Mouse (Mus musculus) c-Kit-positive CD71-positive TER-119-negative erythroid progenitor cells, embryonic 14.5 days (primary cell): ENCODE data around the gene Gcc2.
"Not testable (repeated sequence)": the region's sequence is repeated elsewhere in the genome, so short reads cannot be mapped to it uniquely, and the experiment has no call there.

Experiments
- DNase-seq: peaks from one replicate; pipeline ENCODE4 v3.0.0-alpha.2; 2013; ENCODE audit warnings: low read depth

Gcc2 gene

DNA sequence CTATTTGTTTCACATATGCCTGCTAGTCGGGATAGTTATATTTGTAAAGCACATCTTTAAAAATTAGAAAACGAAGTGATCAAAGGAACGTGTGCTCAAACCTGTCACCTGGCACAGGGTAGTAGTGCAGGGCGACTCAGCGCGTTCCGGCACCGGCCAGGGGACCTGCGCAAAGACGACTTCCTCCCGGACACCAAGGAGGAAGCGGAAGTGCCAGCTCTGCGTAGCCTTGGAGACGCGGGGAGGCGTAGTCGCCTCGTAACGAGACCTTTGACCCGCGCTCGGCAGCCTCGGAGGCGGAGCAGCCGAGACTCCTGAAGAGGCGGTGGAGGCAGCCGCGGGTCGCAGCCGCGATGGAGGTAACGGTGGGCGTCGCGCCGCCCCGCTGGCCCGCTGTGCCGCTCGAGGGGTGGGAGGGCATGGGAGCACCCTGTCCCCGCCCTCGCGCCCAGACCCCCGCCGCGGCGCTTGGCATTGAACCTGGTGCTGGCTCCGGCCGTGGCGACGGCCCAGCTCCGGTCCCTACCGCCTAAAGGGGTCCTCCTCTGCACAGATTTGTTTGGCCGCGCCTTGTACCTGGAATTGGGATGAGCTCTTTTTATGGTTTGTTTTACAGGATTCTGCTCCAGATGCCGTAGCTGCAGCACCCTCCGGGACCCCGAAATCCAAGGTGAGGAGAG lies at the start of gene Gcc2:
TSS of gene Gcc2 (plus strand) at position 285 of the 680 bp plus-strand sequence.
- DNase-seq: peak; percentile 92

DNA sequence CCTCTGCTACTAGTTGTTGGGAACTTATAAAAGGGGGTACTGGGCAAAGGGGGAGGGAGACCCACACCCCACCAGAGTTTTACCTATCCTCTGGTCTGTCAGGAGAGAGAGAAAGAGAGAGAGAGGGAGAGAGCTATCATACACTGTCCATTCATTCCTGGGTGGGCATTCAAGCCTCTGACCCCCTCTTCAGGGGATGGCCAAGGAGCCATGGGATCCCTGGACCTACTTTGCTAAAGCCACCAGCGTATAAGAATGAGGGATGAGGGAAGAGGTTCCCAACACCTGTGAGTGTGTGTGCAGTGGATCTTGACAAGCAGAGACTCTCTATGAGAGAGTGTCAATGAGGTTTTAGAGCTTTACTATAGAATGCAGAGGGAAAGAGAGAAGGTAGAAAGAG lies 49.3 kb upstream of the Gcc2 start:
- no peak for DNase-seq

DNA sequence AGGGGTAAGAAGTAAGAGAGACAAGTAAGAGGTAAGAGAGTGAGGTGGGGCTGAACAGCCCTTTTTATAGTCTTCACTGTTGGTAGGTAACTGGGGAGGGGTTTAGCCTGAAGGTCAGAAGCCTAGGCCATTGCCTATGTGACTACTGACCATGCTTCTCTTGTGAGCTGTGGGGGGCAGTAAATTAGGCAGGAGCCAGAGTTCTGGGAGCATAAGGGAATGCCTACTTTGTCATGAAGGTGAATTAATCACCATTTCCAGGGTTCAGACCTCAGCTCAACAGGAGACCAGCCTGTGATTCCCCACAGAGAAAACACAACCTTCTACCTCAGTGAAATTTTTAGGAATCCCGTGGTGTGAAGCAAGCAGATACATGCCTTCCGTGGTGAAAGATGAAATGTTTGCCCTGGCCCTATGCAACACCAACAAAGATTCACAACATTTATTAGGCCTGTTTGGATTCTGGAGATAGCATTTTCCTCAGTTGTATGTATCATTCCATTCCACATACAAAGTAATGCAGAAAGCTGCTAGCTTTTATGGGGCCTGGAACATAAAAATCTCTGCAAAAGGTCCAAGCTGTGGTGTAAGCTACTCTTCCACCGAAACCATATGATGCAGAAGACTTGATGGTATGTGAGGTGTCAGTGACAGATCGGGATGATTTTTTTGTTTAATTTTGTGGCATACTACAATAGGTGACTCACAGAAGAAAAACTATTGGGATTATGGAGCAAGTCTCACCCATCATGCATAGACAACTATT lies 48.5 kb upstream of the Gcc2 start:
- no peak for DNase-seq

DNA sequence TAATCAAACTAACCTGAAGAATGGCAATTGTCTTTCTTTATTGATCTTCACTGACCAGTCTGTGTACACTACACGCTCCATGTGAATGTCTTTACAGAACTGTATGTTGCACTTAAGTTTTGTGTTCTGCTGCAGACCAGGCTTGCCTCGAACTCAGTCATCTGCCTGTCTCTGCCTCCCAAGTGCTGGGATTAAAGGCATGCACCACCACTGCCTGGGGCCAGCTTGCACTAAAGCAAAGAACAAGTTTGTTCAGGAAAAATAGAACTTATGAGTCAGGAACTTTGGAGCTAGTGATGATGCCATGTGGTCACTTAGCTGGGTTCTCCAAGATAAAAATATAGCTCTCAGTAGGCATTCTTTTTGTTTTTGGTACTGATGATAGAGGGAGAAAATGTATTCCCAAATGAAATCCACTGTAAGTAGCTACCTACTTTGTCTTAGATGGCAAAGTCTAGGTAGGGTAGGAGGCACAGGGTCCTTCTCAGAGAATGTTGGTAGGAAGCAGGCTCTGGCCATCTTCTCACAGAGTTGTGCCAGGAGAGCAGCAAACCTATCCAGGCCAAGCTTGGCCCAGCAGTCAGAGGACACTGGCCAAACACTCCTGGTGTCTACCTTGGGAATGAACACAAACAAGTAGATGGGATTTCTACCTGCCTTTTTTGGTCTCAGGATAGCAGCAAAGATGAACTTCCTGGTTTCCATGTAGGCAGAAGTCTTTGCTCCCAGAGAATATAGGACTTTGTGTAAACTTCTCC lies 45.4 kb upstream of the Gcc2 start:
- no peak for DNase-seq

DNA sequence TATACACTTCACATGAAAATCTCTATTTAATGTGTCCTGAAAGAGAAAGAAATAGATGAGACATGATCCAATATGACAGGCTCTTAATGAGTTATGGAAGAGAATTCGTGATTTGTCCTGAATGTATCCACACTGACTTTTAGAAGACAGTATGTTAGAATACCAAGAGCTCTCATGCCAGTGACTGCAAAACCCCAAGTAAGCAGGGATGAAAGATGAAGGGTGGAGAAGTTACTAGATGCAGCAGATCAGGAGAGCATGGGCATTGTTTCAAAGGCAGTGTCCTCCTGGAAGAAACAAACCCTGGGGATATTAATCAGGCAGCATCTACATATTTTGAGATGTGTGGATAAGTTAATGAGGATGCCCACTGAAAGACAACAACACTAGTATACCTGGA lies 44.8 kb upstream of the Gcc2 start:
- DNase-seq: no peak

DNA sequence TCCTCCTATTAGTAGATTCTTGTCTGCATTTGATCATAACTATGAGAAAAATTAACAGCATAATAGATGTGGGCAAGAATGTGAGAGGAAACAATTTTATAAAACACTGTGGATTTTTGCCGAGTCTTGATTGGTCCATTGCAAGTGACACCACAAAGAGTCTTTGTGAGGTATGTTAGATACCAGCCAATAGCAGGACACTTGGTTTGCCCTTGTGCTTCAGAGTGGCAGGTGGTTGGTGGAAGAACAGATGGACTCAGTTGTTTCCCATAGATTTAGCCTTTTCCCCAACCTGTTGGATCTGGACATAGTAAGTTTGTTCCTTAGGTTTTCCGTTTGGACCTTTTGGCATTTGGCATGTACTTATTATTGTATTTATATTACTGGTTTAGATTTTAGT lies 44.1 kb upstream of the Gcc2 start:
- DNase-seq: no peak

DNA sequence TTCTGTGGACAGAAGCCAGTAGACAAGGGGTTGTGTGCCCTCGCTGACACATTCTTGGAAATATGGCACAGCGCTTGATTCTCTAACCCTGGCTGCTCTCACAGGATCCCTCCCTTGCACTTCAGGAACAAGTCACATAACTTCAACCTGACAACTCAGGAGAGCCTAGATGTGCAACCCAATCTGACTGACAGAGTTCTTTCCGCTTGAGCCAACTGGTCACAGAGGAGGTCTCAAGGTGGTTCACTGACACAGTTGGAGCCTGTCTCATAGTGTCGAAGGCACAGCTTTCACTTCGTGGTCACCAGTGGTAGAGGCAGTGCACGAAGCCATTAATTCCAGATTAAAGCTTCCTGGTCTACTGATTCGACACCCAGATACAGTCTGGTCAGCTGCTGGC lies 43.1 kb upstream of the Gcc2 start:
- DNase-seq: no peak

DNA sequence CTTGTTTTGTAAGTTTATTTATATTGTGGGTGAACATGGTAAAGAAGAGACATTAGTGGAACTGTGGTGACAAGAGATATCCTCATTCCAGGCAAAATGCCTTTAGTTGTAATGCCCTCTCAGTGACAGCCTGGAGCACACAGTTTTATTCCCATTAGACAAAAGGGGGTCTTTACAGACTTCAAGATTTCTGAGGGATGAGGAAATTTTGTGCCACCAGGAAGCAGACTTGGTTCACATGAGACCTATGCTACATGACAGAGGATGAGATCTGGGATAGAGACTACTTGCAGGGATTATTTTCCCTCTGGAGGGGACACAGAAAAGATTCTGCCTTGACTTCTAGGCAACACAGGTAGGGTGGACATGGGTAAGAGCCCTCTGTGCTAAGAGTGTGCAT lies 40.8 kb upstream of the Gcc2 start:
- DNase-seq: no peak

DNA sequence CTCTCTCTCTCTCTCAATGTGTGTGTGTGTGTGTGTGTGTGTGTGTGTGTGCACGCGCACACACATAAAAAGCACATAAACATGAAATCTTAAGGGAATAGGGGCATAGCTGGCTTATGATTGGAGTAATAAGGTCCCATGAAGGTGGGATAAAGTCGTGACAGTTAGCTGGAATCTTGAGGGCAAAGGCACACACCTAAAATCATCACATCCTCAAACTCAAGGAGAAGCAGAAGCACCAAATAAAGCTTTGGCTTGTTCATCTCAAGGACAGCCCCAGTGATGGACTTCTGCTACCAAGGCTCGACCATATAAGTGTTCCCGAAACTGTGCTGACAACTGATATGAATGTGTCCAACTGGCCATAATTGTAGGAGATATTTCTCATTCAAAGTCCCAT lies 40.4 kb upstream of the Gcc2 start:
- no peak for DNase-seq

DNA sequence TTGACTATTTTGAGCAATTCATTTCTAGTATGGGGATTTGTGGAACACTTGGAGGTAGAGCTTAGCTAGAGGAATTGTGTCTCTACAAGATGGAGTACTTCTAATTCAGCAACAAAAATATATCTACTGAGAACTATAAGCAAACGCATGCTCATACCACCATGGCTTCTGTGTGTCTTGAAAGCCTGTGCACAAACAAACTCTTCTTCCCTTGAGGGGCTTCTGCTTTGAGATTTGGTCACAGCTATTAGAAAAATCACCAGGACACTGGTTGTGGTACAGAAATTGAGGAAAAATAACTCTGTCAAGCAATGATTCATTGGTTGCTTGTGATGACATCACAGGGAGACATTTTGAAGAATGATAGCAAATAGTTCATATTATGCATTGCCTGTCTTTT lies 39.9 kb upstream of the Gcc2 start:
- no peak for DNase-seq

DNA sequence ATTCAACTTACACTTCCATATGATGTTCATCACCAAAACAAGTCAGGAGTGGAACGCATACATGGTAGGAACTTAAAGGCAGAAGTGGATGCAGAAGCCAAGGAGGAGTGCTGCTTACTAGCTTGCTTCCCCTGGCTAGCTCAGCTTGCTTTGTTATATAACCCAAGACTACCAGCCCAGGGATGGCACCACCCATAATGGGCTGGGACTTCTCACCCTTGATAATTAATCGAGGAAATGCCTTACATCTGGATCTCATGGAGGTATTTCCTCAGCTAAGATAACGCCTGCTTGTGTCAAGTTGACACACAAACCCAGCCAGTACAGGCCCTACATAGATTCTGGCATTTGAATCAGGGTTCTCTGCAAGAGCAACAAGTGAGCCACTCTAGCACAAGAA lies 37.9 kb upstream of the Gcc2 start:
- no peak for DNase-seq

DNA sequence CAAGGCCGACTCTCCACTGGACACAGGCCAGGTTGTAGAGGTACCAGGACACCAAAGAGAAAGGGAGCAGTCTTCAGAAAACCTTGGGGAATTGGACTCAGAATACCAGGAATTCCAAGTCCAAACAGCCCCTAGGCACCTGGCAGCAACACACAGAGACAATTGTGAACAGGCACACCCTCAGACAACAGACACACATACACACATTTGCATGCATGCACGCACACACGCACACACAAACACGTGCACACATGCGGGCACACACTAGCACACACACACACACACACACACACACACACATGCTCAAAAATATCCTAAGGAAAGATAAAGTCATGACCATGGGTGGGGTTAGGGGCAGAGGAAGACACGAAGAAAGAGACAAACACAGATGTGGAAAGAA lies 34.6 kb upstream of the Gcc2 start:
- DNase-seq: no peak

DNA sequence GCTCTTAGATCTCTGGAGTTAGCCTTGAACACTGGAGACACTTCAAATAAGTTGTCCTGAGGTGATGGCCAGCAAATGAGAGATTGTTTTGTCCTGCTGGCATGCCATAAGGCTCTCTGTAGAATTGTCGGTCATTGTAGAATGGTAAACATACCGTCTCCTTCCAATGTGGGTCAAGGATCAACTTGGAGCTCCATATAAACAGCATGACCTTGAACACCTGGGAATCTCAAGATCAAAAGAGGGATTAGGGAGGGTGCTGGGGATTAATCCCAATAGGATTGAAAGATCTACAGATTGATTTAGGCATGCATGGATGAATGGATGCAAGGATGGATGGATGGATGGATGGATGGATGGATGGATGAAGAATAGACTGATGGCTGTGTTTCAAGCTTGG lies 33.7 kb upstream of the Gcc2 start:
- DNase-seq: not testable (repeated sequence)

DNA sequence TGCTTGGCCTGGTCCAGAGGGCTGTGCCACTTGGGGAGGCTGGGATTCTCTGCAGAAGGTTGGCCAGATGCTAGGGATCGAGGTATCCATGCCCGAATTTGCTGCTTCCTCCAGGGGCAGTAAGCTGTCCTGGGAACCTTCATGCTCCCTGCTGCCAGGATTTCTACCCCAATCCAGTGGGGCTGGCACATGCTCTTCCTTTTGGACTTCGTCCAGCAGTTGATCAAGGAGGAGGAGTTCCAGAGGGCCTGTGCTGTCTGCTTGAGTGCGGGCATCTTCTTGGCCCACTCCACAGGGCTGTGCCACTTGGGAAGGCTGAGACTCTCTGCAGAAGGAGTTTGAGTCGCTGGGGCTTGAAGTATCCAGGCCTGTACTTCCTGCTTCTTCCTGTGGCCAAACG lies 32.1 kb upstream of the Gcc2 start:
- not testable (repeated sequence) for DNase-seq

DNA sequence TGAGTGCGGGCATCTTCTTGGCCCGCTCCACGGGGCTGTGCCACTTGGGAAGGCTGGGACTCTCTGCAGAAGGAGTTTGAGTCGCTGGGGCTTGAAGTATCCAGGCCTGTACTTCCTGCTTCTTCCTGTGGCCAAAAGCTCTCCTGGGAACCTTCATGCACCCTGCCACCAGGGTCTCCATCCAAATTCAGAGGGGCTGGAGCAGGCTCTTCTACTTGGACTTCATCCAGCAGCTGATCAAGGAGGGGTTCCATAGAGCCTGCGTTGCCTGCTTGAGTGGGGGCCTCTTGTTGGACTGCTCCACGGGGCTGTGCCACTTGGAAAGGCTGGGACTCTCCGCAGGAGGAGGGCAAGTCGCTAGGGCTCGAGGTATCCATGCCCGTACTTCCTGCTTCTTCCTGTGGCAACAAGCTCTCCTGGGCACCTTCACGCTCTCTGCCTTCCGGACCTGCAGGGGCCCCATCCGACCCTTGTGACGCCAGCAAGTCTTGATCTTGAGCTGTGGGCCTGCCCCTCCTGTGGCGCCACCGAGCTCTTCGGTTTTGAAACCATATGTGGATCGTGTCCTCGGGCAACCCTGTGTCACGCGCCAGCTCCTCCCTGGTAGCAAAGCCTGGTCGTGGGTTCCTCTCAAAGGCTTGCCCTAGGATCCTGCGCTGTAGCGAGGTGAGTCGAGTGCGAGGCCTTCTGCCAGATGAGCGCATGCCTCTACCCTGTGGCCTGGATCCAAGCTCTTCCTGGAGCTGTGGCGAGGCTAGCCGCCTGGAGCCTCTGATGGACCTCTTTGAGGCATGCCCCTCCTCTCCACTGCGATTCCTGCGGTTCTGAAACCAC lies 31.1 kb upstream of the Gcc2 start:
- not testable (repeated sequence) for DNase-seq

DNA sequence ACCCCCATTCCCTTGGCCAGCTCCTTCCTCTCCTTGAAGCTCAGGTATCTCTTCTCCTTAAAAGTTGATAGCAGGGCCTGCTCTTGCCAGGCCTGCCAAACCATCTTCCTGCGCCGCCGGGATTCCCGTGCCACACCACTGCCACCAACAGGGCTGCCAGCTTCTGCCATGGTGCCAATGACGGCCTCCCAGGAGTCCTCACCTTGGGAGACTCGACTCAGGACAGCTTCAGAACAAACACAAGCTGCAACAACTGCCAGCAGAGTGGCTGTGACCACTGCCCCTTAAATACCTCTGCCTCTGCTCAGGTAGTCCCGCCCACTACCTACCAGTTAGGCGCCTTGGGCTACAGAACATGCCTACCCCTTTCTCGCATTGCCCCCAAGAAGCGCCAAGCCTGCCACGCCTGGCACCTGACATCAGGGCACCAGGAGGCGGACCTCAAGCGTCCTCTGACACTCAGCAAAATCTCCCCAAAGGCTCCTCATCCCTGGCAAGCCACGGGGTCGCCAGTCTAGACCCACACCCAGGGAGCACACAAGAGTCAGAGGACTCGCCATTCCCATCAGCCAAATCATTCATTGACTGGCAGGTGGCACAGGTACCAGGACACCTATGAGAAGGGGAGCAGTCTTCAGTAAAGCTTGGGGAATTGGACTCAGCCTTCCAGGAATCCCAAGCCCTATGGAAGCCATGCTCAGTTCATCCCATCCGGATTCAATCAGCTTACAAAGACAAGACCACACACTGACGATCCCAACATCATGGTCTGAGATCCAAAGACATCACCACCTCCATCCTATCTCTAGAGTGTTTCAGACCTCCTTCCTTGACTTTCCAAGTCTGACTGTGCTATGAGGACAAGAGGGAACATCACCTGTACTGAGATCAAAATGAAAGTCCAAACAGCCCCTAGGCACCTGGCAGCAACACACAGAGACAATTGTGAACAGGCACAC lies 30.2 kb upstream of the Gcc2 start, which contains the start of gene AW822073:
TSS of gene AW822073 (minus strand) at position 104 of the 959 bp plus-strand sequence.
- DNase-seq: not testable (repeated sequence)

DNA sequence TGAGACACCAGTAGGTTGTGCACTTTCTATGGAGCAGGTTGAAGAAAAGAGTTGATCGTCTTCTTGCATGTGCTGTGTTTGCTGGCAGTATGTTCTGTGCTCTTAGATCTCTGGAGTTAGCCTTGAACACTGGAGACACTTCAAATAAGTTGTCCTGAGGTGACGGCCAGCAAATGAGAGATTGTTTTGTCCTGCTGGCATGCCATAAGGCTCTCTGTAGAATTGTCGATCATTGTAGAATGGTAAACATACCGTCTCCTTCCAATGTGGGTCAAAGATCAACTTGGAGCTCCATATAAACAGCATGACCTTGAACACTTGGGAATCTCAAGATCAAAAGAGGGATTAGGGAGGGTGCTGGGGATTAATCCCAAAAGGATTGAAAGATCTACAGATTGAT lies 28.9 kb upstream of the Gcc2 start:
- not testable (repeated sequence) for DNase-seq

DNA sequence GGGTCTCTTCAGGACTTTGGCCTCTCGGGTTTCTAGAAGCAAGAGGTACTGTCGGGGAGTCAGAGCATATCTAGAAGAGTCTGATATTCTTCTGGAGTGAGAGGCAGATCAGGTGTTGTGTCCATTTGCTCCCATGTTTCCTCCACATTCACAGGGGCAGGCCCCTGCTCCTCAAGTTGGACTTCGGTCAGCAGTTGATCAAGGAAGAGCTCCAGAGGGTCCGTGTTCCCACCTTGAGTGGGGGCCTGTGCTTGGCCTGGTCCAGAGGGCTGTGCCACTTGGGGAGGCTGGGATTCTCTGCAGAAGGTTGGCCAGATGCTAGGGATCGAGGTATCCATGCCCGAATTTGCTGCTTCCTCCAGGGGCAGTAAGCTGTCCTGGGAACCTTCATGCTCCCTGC lies 27.5 kb upstream of the Gcc2 start:
- not testable (repeated sequence) for DNase-seq

DNA sequence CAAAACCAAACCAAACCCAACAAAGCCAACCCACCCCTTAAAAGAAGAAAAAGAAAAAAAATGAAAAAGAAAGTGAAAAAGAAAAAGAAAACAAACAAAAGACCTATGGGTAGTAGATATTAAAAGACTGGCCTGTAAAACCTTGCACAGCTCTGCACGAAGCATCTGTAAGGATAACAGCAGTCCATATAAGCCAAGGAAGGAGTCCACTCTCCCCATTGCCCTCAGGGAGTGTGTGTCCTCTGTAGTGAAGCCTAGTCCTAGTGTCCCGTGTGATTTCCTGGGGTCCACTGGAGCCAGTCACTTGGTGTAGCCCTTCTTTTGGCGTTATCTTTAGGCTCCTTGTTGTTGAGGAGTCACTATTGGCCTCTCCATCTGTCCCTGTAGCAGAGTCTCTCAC lies 25.3 kb upstream of the Gcc2 start:
- not testable (repeated sequence) for DNase-seq

DNA sequence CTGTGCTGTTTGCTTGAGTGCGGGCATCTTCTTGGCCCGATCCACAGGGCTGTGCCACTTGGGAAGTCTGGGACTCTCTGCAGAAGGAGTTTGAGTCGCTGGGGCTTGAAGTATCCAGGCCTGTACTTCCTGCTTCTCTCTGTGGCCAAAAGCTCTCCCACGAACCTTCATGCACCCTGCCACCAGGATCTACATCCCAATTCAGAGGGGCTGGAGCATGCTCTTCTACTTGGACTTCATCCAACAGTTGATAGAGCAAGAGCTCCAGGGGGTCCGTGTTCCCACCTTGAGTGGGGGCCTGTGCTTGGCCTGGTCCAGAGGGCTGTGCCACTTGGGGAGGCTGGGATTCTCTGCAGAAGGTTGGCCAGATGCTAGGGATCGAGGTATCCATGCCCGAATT lies 24.2 kb upstream of the Gcc2 start:
- DNase-seq: not testable (repeated sequence)
